ENCODE assay signal across 8 mouse cellular contexts in genomic region chr13:64163147-64163715, GRCm38 (mm10). TPM values are rescaled to one million over a fixed set of nuclear protein-coding genes. Genes with fewer than 3 reads are reported as not detected.
A peak's percentile ranks its signal among the peaks of the same experiment; 100 is the strongest.
DNase-seq lines count a peak whose midpoint lies in the region; ATAC-seq and TF ChIP-seq lines count a peak whose summit lies in the region.

No protein-coding gene starts in this region.

- H3K27ac ChIP-seq in gastrocnemius, adult 2 months = no peak overlapping the region
- no peak overlapping the region for H3K27ac ChIP-seq in hindbrain, embryonic 16.5 days (ENCODE audit: low read depth, low read length)
- H3K27ac ChIP-seq in midbrain, embryonic 12.5 days (replicated peaks) = no peak overlapping the region

- H3K9ac ChIP-seq in hindbrain, embryonic 16.5 days (ENCODE audit: low read depth, low read length) = peak overlapping the region; percentile 82
- peak overlapping the region; percentile 89 for H3K9ac ChIP-seq in midbrain, embryonic 12.5 days (replicated peaks)

- H3K9me3 ChIP-seq in hindbrain, embryonic 16.5 days (ENCODE audit: control insufficient read depth, low read length) = peaks cover 12% of the 10 kb centered on the region
- H3K9me3 ChIP-seq in midbrain, embryonic 12.5 days = peaks cover 9% of the 10 kb centered on the region

- peak overlapping the region; percentile 82 for H3K4me3 ChIP-seq in gastrocnemius, adult 2 months
- H3K4me3 ChIP-seq in hindbrain, embryonic 16.5 days (ENCODE audit: low read length) = peak overlapping the region; percentile 83
- peak overlapping the region; percentile 75 for H3K4me3 ChIP-seq in midbrain, embryonic 12.5 days

- H3K4me1 ChIP-seq in hindbrain, embryonic 16.5 days (ENCODE audit: control insufficient read depth, insufficient read depth, low read depth, low read length) = peaks cover 11% of the 10 kb centered on the region
- H3K4me1 ChIP-seq in midbrain, embryonic 12.5 days = peaks cover 13% of the 10 kb centered on the region

- intact Hi-C loops in gastrocnemius, adult 2 months (cut with DNase I) = loop anchor here (5.0 kb wide), 1 partner anchor 269 kb away; the partner anchor contains the start of gene Cdk20

- H3K27me3 ChIP-seq in hindbrain, embryonic 16.5 days (replicated peaks; ENCODE audit: control insufficient read depth, insufficient read depth, low read length) = no peaks in the 10 kb centered on the region; the same call in 1 of the 2 replicates
- H3K27me3 ChIP-seq in midbrain, embryonic 12.5 days = peaks cover 17% of the 10 kb centered on the region

- peaks cover 6% of the 10 kb centered on the region; the same call in 1 of the 2 replicates for H3K36me3 ChIP-seq in hindbrain, embryonic 16.5 days (ENCODE audit: control insufficient read depth, insufficient read depth, low read length)
- H3K36me3 ChIP-seq in midbrain, embryonic 12.5 days = 0 out of 2 replicates have a peak, but pooled peaks cover under 1% of the 10 kb centered on the region

- ATAC-seq in hindbrain, embryonic 16.5 days = no peak
- ATAC-seq in midbrain, embryonic 12.5 days (ENCODE audit: low FRiP score, low read depth) = no peak
- no peak for ATAC-seq in frontal cortex, adult (ENCODE audit: low TSS enrichment)

- no peak for TF ChIP-seq CTCF in gastrocnemius, adult 2 months (IDR thresholded peaks at IDR 0.05)

- DNase-seq in gastrocnemius, adult 2 months = no peak
- no peak for DNase-seq in gastrocnemius, postnatal 25 days
- peak; percentile 61 for DNase-seq in brain, adult 2 months (ENCODE audit: low read depth, low spot score)
- DNase-seq in layer of hippocampus, adult 9-11 months = no peak
- DNase-seq in spleen, adult 12 weeks (ENCODE audit: low spot score) = no peak

- H3K4me2 ChIP-seq in hindbrain, embryonic 16.5 days (ENCODE audit: low read length) = peak overlapping the region; percentile 97
- peak overlapping the region; percentile 97 for H3K4me2 ChIP-seq in midbrain, embryonic 12.5 days (replicated peaks)

- WGBS in hindbrain, embryonic 16.5 days = 28% methylated on average over 13 of the region's 13 CpGs
- WGBS in midbrain, embryonic 12.5 days = 27% methylated on average over 13 of the region's 13 CpGs

RNA-seq across cellular contexts. Expression of gene Habp4, which starts 1.6 kb away (rescaled TPM):
- 10 to 100 TPM; 22.2 to 24.8 TPM for total RNA-seq in gastrocnemius, adult 2 months (2021)
- total RNA-seq in gastrocnemius, postnatal 25 days (2021) = 10 to 100 TPM; 24.6 to 25.2 TPM
- 52.8 and 53.4 TPM in 2 replicates for polyA plus RNA-seq in hindbrain, embryonic 16.5 days (2015; fragmentation: Nextera tagmentation; extraction: Ambion mirVana)
- polyA plus RNA-seq in midbrain, embryonic 12.5 days (2016; fragmentation: Nextera tagmentation; extraction: Ambion mirVana) = 26.8 and 28.4 TPM in 2 replicates

RNA-seq across cellular contexts. Expression of gene Zfp367, which starts 10.2 kb away (rescaled TPM):
- total RNA-seq in gastrocnemius, adult 2 months (2021) = 10 to 100 TPM; 19.1 to 23.8 TPM
- total RNA-seq in gastrocnemius, postnatal 25 days (2021) = 10 to 100 TPM; 17.5 to 18.6 TPM
- polyA plus RNA-seq in hindbrain, embryonic 16.5 days (2015; fragmentation: Nextera tagmentation; extraction: Ambion mirVana) = 6.2 and 7.3 TPM in 2 replicates
- 20.7 and 22.6 TPM in 2 replicates for polyA plus RNA-seq in midbrain, embryonic 12.5 days (2016; fragmentation: Nextera tagmentation; extraction: Ambion mirVana)

RNA-seq across cellular contexts. Expression of gene Slc35d2, which starts 34.1 kb away (rescaled TPM):
- total RNA-seq in gastrocnemius, adult 2 months (2021) = under 1 TPM; 0.84 to 0.89 TPM
- total RNA-seq in gastrocnemius, postnatal 25 days (2021) = under 1 TPM; 0.72 to 0.88 TPM
- polyA plus RNA-seq in hindbrain, embryonic 16.5 days (2015; fragmentation: Nextera tagmentation; extraction: Ambion mirVana) = 1.1 and 2.1 TPM in 2 replicates
- 1.7 and 4.0 TPM in 2 replicates for polyA plus RNA-seq in midbrain, embryonic 12.5 days (2016; fragmentation: Nextera tagmentation; extraction: Ambion mirVana)
